Mouse (Mus musculus): ENCODE results near the gene Auts2. TPM values are rescaled to one million over a fixed set of nuclear protein-coding genes. Genes with fewer than 3 reads are reported as not detected.

The Auts2 gene
- polyA plus RNA-seq, 1 experiment, result 8.7 TPM

DNA sequence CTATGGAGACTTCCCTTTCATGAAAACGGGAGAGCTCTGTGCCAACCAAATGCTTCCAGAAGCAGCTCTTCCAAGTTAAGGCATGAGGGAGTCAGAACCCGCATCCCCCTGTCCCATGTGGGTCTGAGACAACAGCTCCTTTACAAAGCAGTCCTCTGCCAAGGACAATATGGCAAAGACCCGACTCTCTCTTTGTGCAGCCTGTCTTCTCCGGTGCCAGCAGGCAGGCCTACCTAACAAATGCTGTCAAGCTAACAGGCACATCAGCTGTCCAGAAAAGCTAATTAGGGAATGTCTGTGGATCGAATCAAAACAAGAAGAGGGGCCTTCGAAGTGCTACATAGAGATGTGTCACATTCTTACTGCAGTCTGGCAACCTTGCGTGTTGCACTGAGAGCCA is 1085.1 kb downstream of the Auts2 start:
- DNase-seq (ENCODE audit: low read depth), result no peak

DNA sequence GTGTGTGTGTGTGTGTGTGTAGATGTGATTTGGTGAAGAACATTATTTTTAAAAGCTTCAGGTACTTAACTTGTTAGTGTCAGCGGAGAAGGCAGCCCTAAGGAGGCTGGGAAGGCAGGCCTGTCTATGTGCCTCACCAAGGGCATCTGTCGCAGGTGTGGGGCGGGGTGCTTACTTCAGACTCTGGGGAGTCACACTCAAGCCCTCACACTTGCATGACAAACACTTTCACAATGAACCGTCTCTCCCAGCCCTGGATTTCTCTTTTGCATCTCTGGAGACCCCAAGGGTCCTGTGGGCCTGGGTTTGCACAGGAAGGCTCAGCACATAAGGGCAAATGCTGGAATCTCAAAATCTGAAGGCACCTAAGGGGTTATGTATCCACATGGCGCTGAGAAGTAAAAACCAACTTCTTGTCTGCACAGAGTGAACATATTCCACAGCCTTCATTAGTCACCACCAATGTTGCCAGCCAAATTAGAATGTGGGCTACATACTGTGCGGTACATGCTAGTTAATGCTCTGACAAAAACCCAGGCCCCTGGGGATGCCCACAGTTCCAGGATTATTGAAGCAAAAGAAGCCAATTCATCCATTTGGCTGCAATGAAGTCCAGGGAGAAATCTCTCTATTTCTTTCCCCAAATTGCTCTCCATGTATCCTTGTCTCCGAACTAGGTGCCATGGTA is 1093.8 kb downstream of the Auts2 start:
- no peak for DNase-seq (ENCODE audit: low read depth)

DNA sequence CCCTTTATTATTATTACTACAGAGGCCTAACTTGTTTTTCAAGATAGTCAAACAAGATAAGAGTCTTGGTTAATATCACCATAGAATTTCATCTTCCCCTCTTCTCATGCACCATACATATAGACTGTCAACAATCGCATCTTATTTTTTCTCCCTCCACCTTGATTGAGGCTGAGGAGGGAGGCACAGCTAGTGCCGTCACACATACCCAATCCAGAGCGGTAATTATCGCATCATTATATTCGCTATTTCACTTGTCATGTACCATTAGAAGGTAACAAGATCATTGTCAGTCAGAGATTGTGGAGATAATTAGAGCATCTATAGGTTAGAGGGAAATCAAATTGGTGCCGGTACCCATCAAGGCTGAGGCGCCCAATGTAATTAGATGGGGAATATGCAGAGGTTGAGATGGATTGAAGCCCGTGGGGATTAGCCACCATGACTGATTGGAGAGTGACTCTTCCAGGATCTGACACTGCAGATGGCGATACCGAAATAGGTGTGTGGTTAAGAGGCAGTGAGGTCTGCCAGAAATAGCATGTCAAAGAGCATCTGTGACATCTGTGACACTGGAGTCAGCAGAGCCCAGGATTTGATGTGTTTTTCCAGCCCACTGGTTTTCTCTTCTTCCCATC is 1107.8 kb downstream of the Auts2 start:
- DNase-seq (ENCODE audit: low read depth), result no peak

DNA sequence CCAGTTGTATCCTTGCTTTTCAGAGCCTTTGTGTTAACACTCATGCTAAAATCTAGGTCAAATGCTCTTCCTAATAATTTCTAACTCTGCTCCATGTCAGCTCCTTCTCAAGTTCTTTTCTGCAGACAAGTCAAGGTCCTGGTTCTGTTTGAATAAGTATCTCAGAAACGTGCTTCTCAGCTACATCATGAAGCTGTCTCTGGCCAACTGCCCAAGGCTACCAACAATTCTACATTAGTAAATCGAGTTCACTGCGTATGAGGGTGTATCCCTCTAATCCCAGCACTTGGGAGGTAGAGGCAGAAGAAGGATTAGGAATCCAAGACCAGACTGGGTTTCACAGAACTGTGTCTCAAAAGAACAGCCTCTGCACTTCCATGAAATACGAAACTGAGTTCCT is 1109.9 kb downstream of the Auts2 start:
- no peak for DNase-seq (ENCODE audit: low read depth)

DNA sequence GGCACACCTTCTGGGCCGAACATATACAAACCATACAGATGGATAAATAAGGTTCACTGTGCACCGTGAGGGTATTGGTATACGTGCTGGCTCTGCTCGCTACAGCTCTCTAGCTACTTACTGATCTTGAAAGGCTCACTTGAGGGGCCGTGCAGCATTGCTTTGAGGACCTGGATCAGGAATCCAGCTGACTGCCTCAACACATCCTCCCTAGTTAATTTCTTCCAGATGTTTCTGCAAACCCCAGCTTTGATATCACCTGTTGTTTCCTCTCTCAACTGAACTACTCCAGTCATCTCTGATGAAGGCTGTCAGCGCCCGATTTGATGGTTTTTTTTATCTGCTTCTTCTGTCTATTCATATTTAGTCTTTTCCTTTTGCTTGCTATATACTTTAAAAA is 1111.2 kb downstream of the Auts2 start:
- DNase-seq (ENCODE audit: low read depth), result no peak

DNA sequence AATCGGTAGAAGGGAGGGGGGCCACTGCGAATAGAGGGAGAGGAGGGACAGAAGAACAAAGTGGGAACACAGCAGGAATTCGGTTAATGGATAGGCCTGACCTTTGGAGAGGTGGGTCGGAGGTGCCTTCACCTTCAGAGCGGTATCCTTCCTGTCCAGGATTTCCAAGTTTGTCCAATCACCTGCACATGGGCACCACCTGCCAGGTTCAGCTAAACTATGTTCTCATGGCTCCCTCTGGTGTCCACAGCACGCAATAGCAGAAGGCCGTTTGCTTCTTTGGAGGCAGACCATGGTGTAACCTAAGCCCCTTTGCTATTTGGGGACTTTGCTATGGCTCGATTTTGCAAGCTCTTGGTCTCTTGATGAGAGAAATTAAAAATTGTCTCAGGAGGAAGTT is 1113.0 kb downstream of the Auts2 start:
- DNase-seq (ENCODE audit: low read depth), result no peak

DNA sequence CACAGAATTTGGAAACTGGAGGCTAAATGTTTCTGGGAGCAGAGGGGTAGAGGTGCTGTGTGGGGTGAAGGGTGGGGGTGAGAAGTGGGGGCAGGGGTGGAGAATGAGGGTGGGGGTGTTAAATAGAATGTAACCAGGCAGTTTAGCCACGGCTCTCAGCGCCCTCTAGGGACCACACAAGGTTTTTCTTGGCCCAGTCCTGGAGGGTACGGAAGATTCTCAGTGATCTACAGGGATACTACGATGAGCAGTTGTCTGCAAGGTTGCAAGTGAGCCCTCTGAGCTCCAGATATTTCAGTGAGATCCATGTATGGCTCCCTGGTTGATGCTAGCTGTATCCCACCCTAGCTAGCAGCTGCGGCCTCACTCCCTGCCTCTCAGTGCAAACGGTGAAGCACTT is 1113.6 kb downstream of the Auts2 start:
- no peak for DNase-seq (ENCODE audit: low read depth)

DNA sequence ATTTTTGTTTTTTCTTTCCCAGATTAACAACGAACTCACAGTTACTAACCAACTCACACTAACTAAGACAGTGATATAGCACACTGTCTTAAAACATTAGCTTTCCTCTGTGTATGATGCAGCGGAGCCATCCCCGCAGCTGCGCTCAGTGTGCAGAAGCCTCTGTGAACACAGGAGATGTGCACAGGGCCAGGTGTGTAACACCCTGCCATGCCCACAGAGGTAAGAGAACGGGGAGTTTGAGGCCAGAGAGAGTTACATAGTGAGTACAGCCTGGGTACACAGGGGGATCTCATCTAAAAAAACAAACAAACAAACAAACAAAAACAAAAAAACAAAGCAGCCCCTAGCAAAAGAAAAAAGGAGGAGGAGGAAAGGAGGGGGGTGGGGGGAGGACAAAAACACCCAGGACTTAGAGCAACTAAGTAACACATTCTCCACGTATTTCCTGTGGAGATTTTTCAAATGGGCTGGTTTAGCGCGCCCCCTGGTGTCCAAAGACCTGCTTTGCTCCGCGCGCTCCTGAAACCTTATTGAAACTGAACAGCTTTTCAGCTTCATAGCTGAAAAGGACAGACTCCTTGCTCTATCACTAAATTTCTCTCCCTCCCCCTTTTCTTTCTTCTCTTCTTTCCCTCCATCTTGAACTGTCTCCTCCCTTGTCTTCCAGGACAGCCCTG is 1115.3 kb downstream of the Auts2 start:
- no peak for DNase-seq (ENCODE audit: low read depth)

DNA sequence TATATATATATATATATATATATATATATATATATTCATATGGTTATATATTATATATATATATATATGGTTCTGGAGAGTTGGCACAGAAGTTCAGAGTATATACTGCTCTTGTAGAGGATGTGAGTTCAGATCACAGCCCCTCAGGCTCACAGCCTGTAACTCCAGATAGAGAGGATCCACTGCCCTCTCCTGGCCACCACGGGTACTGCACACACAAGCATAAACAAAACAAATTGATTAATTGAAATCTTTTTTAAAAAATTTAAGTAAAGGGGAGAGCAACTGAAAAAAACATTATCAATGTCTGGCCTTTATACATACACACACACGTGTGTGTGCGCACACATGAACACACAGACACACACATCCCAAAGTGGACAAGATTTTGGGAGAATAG is 1120.4 kb downstream of the Auts2 start:
- no peak for DNase-seq (ENCODE audit: low read depth)

DNA sequence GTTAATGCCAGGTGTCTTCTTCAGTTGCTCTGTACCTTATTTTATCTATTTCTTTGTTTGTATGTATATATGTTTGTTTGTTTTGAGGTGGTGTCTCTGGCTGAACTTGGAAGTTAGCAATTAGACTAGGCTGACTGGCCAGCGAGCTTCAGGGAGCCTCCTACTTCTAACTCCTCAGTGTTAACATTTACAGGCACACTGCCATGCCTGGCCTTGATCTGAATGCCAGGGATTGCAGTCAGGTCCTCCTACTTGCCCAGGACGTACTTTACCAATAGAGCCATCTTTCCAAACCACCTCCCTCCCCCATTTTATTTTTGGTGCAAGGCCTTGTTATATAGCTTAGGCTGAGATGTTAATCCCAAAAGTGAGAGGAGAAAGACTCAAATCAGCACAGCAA is 1122.7 kb downstream of the Auts2 start:
- DNase-seq (ENCODE audit: low read depth), result no peak

DNA sequence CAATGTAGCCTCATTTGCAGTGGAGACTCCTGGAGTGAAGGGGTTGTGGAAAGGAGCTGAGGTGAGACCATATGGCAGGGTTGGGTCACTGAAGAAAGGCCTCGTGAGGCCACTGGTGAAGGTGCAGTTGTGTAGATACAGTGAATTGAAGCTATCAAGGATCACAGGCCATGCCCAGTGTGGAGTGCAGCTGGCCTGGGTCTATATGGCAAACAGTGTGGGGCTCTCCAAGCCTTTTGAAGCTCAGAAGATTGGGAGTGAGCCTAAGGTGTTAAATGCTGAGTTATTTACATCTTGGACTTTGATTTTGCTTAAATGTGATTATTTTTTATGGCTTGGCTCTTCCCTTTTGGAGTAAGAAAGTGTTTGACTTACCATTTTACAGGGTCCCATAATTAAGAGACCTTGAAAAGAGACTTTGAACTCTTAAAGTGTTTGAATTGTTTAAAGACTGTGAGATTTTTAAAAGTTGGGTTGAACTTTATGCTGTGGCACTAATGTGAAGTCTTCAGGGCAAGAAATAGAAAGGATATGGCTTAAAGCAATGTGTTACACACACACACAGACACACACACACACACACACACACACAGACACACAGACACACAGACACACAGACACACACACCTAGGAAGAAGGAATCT is 1127.1 kb downstream of the Auts2 start:
- DNase-seq (ENCODE audit: low read depth), result no peak

DNA sequence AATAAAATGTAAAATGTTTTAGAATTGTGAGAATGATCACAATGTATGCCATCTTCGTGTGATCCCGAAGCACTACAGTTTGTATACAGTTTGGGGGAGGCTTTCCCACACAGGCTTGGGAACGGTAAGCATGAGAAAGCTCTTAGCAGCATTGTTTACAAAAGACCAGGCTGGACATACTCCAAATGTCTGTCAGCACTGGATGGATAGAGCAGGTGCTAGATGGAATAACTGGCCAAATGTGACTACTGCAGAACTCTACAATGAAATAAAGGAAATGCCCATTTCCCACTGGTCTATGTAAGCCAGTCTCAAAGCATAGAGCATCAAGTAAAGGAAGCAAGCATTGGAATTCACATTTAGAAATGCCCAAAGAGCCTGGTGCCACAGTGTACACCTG is 1144.9 kb downstream of the Auts2 start:
- no peak for DNase-seq (ENCODE audit: low read depth)

DNA sequence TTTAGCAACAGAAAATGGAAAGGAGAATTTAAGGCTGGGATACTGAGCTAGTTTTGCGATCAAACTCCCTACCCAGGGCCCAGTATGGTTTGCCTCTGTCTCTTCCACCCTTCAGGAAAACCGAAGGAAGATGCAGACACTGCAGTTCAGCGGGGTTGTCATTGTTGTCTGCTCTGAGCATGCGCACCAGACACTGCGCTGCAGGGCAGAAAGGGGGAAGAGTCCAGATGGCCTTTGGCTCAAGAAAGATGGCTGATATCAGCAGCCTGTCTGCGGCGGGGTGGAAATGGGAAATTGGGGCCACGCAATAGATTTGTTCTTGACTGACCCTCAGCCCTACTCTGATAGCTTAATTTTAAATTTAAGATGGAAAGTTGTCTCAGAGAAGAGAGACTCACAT is 1147.4 kb downstream of the Auts2 start:
- no peak for DNase-seq (ENCODE audit: low read depth)
